Mouse (Mus musculus) induced T-regulatory cell, adult 2 months (primary cell): ENCODE results near the gene Zfp985.
"Not testable (repeated sequence)": the region's sequence is repeated elsewhere in the genome, so short reads cannot be mapped to it uniquely, and the experiment has no call there.

Source experiments
- DNase-seq: peaks from one replicate; pipeline ENCODE4 v3.0.0-alpha.2; 2012; ENCODE audit warnings: low read depth

Zfp985 gene

GRCm38 (mm10) chr4:147605521-147605920 is 52.4 kb downstream of the Zfp985 start:
- no peak for DNase-seq

GRCm38 (mm10) chr4:147606511-147606910 is 53.4 kb downstream of the Zfp985 start:
- not testable (repeated sequence) for DNase-seq

- not testable (repeated sequence) for DNase-seq
Measured at GRCm38 (mm10) chr4:147633818-147634262, 80.8 kb downstream of the Zfp985 start.
